Mouse (Mus musculus) adrenal gland, adult 2 months (tissue): ENCODE measurements around the gene Efs. TPM values are rescaled to one million over a fixed set of nuclear protein-coding genes. Genes with fewer than 3 reads are reported as not detected.
"Not testable (repeated sequence)": the region's sequence is repeated elsewhere in the genome, so short reads cannot be mapped to it uniquely, and the experiment has no call there.

Source experiments
- DNase-seq: peaks from one replicate; pipeline ENCODE4 v3.0.0; 2021
- long read RNA-seq: library from polyadenylated mRNA; stranded (forward); transcript quantifications from one replicate; pipeline ENCODE4 v2.0.0, GENCODE M21; 2021
- polyA plus RNA-seq: library from polyadenylated mRNA; depleted of rRNA; stranded (reverse); fragments of >200 nt; gene quantifications from 2 replicates; pipeline ENCODE4 v1.2.3, GENCODE M21; 2012; rRNA removed
- total RNA-seq, 2 experiments: library from RNA; stranded (reverse); gene quantifications; 2 replicates each; pipeline ENCODE4 v1.2.3; 2021

Efs gene
- 1 to 10 TPM; 1.9 to 4.9 TPM for total RNA-seq
- polyA plus RNA-seq: 7.7 and 11.4 TPM in 2 replicates
- long read RNA-seq, partial matches to known transcripts: 1 of 5 reads
- long read RNA-seq, other reads (novel, unspliced or antisense): 0 of 5 reads

GRCm38 (mm10) chr14:54925349-54926342, at the start of gene Efs:
TSS of gene Efs (minus strand) at chr14:54926126.
- peak; percentile 53 for DNase-seq

- DNase-seq: no peak
Observed at GRCm38 (mm10) chr14:54974068-54974791, 48.3 kb upstream of the Efs start.

GRCm38 (mm10) chr14:54972786-54973185, 46.9 kb upstream of the Efs start:
- DNase-seq: not testable (repeated sequence)

GRCm38 (mm10) chr14:54968344-54968743, 42.4 kb upstream of the Efs start:
- DNase-seq: no peak

- DNase-seq: no peak
Observed at GRCm38 (mm10) chr14:54967874-54968273, 41.9 kb upstream of the Efs start.

- DNase-seq: no peak
Observed at GRCm38 (mm10) chr14:54966320-54966977, 40.5 kb upstream of the Efs start, which contains the start of gene Myh6. TSS of gene Myh6 (minus strand) at chr14:54966927.

GRCm38 (mm10) chr14:54965631-54966030, 39.7 kb upstream of the Efs start:
- DNase-seq: no peak

- DNase-seq: no peak
Observed at GRCm38 (mm10) chr14:54965044-54965443, 39.1 kb upstream of the Efs start.

- DNase-seq: no peak
Observed at GRCm38 (mm10) chr14:54963727-54964126, 37.8 kb upstream of the Efs start.

- DNase-seq: no peak
Observed at GRCm38 (mm10) chr14:54962714-54963113, 36.8 kb upstream of the Efs start.

- no peak for DNase-seq
Observed at GRCm38 (mm10) chr14:54961487-54961886, 35.6 kb upstream of the Efs start.

- DNase-seq: no peak
Observed at GRCm38 (mm10) chr14:54960769-54961168, 34.8 kb upstream of the Efs start.

GRCm38 (mm10) chr14:54959853-54960613, 34.1 kb upstream of the Efs start:
- DNase-seq: not testable (repeated sequence)

- DNase-seq: no peak
Observed at GRCm38 (mm10) chr14:54959197-54959596, 33.3 kb upstream of the Efs start.

GRCm38 (mm10) chr14:54958503-54958902, 32.6 kb upstream of the Efs start:
- no peak for DNase-seq

- no peak for DNase-seq
Observed at GRCm38 (mm10) chr14:54956533-54956932, 30.6 kb upstream of the Efs start.

GRCm38 (mm10) chr14:54955481-54955880, 29.6 kb upstream of the Efs start:
- DNase-seq: no peak

GRCm38 (mm10) chr14:54954474-54954873, 28.5 kb upstream of the Efs start:
- no peak for DNase-seq

- DNase-seq: no peak
Observed at GRCm38 (mm10) chr14:54953664-54954206, 27.8 kb upstream of the Efs start.

- no peak for DNase-seq
Observed at GRCm38 (mm10) chr14:54951587-54951986, 25.7 kb upstream of the Efs start.

- DNase-seq: no peak
Observed at GRCm38 (mm10) chr14:54950493-54950892, 24.6 kb upstream of the Efs start.
